Mouse (Mus musculus) cerebellum, adult 2 months (tissue): Measurements from ENCODE around the gene Gpc6.

Source experiments
- CTCF ChIP-seq: fragments of 200-500 bp; IDR thresholded peaks from 2 replicates; pipeline ENCODE4 v1.5.1; 2011; ENCODE audit warnings: low read depth, mild to moderate bottlenecking, control low read depth, low read length, moderate library complexity, borderline replicate concordance; ENCODE audit not compliant: insufficient read depth
- POLR2A ChIP-seq: fragments of 200-500 bp; IDR thresholded peaks from 2 replicates; pipeline ENCODE4 v1.6.1; 2011; ENCODE audit warnings: low read length, control low read depth, borderline replicate concordance; ENCODE audit not compliant: insufficient read depth

- no peak for TF ChIP-seq CTCF
- no peak for TF ChIP-seq POLR2A
Observed at GRCm38 (mm10) chr14:117849591-117850505, 924.7 kb downstream of the Gpc6 start.
